Mouse (Mus musculus) thymus, adult 2 months (tissue): ENCODE measurements around the gene Toporsl.

Source experiments
- CTCF ChIP-seq: fragments of 200-500 bp; IDR thresholded peaks from 2 replicates; pipeline ENCODE4 v1.5.1; 2012; ENCODE audit warnings: mild to moderate bottlenecking, control low read depth, low read length, moderate library complexity, borderline replicate concordance; ENCODE audit not compliant: control insufficient read depth, poor library complexity, insufficient read depth; ENCODE audit errors: extremely low read depth
- POLR2A ChIP-seq: fragments of 200-500 bp; IDR thresholded peaks from 2 replicates; pipeline ENCODE4 v1.6.1; 2012; ENCODE audit warnings: mild to moderate bottlenecking, low read length, control low read depth, moderate library complexity; ENCODE audit not compliant: control insufficient read depth, poor library complexity, insufficient read depth; ENCODE audit errors: extremely low read depth

DNA sequence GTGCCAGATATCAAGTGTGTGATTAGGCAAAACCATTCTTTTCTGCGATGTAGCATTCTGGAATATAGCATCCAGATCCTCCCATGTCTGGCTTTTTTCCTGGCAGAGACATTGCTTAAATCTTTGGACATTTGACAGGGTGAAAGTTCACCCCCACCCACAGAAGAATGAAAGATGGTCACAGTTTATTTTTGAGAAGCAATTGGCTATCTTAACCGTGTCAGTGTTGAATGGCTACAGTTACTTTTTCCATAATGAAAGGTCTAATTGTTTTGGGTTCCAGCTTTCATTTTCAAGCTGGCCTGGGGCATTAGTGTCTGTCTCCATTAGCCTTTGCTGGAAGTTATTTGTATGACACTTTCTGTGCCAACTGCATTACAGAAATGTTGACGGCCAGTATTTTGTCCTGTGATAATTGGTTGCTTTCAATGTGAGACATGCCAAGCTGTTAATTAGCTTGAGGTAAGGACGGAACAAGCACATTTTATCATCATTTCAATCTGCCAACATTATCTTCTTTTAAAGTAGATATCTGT is 2.2 kb upstream of the Toporsl start:
- TF ChIP-seq POLR2A (no peak), CTCF (no peak)
